Mouse (Mus musculus) cerebellum, postnatal 10 days (tissue): ENCODE measurements around the gene Serpinb9c.
"Not testable (repeated sequence)": the region's sequence is repeated elsewhere in the genome, so short reads cannot be mapped to it uniquely, and the experiment has no call there.

Source experiments
- DNase-seq, 2 experiments: peaks; one replicate each; pipeline ENCODE4 v3.0.0; 2021; ENCODE audit warnings: mixed read lengths in 2 of 2

The Serpinb9c gene

GRCm38 (mm10) chr13:33159642-33160041 lies at the start of gene Serpinb9c:
Gene Serpinb9c, minus strand, starts transcription at chr13:33159742.
- DNase-seq = no peak

GRCm38 (mm10) chr13:33199740-33200139 lies 40.2 kb upstream of the Serpinb9c start:
- DNase-seq = peak; percentile 16 to 24

GRCm38 (mm10) chr13:33192659-33193058 lies 33.1 kb upstream of the Serpinb9c start, which contains the start of gene Serpinb9d:
Gene Serpinb9d, plus strand, starts transcription at chr13:33192959.
- DNase-seq = no peak

GRCm38 (mm10) chr13:33190486-33190885 lies 30.9 kb upstream of the Serpinb9c start:
- DNase-seq = not testable (repeated sequence)

GRCm38 (mm10) chr13:33141435-33141834 lies 18.1 kb downstream of the Serpinb9c start:
- DNase-seq = no peak

DNA sequence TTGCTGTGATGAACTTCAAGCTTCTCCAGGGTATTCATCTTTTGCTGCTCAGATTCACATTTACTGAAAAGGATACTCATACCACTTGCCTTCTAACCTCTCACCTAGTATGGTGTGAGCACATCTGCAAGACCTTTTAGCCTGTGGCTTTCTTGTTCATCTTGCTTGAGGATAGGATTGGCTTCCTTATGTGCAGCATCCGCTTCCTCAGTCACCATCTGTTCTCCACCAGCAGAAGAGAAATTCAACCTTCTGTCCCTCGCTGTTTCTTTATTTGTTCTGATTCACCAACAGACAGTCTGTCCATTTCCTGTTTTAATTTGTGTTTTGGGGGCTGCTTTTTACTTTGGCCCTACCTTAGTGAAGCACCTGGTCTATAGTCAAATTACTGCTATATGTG lies 21.8 kb downstream of the Serpinb9c start:
- DNase-seq = peak; percentile 3 to 16

DNA sequence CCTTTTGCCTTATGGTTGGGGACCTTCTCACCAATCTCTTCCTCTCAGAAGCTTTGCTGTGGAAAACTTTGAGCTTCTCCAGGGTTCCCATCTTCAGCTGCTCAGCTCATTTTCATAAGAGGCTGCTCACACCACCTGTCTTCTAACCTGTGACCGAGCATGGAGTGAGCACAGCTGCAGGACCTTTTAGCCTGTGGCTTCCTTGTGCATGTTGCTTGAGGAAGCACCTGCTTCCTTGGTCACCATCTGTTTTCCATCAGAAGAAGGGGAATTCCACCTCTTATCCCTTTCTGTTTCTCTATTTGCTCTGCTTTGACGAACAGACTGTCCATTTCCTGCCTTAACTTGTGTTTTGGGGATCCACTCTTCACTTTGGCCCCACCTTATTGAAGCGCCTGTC lies 46.5 kb downstream of the Serpinb9c start:
- no peak for DNase-seq

- no peak for DNase-seq
Measured at GRCm38 (mm10) chr13:33105626-33106025, 53.9 kb downstream of the Serpinb9c start.
